Mouse (Mus musculus) E14TG2a.4 (cell line): ENCODE results near the gene Pfn2.
"Not testable (repeated sequence)": the region's sequence is repeated elsewhere in the genome, so short reads cannot be mapped to it uniquely, and the experiment has no call there.

Source experiments
- H3K27me3 ChIP-seq: 2 replicates; pipeline ENCODE4 v1.6.1; 2014; ENCODE audit warnings: low read length, control low read depth; ENCODE audit not compliant: insufficient read depth
- H3K36me3 ChIP-seq: 2 replicates; pipeline ENCODE4 v1.6.1; 2014; ENCODE audit warnings: low read length, control low read depth; ENCODE audit not compliant: insufficient read depth
- H3K4me1 ChIP-seq: replicated peaks from 2 replicates; pipeline ENCODE4 v1.6.1; 2014; ENCODE audit warnings: low read depth, low read length, control low read depth
- H3K4me3 ChIP-seq: replicated peaks from 2 replicates; pipeline ENCODE4 v1.5.1; 2014; ENCODE audit warnings: mild to moderate bottlenecking, low read length
- H3K9me3 ChIP-seq: 2 replicates; pipeline ENCODE4 v1.6.1; 2014; ENCODE audit warnings: low read length, control low read depth
- CTCF ChIP-seq: conservative IDR thresholded peaks from 2 replicates; pipeline ENCODE4 v1.5.1; 2014; ENCODE audit warnings: low read length
- NANOG ChIP-seq: IDR thresholded peaks from 2 replicates; pipeline ENCODE4 v1.6.1; 2014; ENCODE audit warnings: borderline replicate concordance, low read length, mixed read lengths
- POU5F1 ChIP-seq: IDR thresholded peaks from 2 replicates; pipeline ENCODE4 v1.6.1; 2014; ENCODE audit warnings: low read length, borderline replicate concordance

Gene Pfn2

DNA sequence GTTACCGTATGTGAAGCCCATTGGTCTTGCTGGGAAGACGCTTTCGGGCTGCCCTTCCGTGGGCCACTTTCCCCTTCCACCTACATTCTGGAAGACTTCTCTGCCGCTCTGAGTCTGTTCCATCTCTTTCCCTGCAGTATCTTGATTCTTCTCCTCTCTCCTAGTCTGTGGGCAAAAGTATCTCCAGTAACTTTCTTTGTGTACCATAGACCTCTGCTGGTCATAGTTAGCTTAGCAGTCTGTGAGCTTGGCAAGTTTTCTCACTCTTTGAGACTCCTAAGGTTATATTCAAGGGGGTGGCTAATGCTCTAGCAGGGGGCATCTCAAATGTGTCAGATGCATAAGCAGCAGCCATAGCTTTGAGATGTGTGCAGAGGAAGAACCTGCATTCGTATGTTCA, 32.4 kb downstream of the Pfn2 start:
- Histone ChIP-seq H3K9me3 (peaks cover 7% of the 10 kb centered on the region; the same call in 1 of the 2 replicates), H3K4me1 (no peaks in the 10 kb centered on the region), H3K36me3 (no peaks in the 10 kb centered on the region), H3K4me3 (no peak overlapping the region), H3K27me3 (no peaks in the 10 kb centered on the region)
- TF ChIP-seq POU5F1 (no peak), CTCF (peak; percentile 21), NANOG (no peak)

DNA sequence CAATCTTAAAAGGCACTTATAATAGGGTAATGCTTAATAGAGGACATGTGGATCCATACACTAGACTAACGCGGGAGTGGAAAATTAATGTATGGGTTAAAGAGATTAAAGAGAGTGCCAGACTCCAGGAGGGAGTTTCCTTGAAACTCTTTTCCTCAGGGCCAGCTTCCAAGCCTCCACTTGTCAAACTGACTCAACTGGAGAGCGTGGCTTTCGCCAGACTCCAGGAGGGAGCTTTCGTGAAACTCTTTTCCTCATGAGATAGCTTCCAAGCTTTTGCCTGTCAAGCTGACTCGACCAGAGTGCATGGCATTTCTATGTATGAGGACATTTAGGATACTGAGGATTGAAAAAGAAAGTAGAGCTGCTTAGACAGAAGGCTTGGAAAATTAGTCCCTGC, 52.8 kb downstream of the Pfn2 start:
- not testable (repeated sequence) for H3K9me3 ChIP-seq, H3K4me1 ChIP-seq, H3K36me3 ChIP-seq, H3K27me3 ChIP-seq, H3K4me3 ChIP-seq
